Mouse (Mus musculus) E14TG2a.4 (cell line): ENCODE measurements around the gene Nfic.

ENCODE experiments used
- CTCF ChIP-seq: conservative IDR thresholded peaks from 2 replicates; pipeline ENCODE4 v1.5.1; 2014; ENCODE audit warnings: low read length
- NANOG ChIP-seq: IDR thresholded peaks from 2 replicates; pipeline ENCODE4 v1.6.1; 2014; ENCODE audit warnings: borderline replicate concordance, low read length, mixed read lengths
- POU5F1 ChIP-seq: IDR thresholded peaks from 2 replicates; pipeline ENCODE4 v1.6.1; 2014; ENCODE audit warnings: low read length, borderline replicate concordance

DNA sequence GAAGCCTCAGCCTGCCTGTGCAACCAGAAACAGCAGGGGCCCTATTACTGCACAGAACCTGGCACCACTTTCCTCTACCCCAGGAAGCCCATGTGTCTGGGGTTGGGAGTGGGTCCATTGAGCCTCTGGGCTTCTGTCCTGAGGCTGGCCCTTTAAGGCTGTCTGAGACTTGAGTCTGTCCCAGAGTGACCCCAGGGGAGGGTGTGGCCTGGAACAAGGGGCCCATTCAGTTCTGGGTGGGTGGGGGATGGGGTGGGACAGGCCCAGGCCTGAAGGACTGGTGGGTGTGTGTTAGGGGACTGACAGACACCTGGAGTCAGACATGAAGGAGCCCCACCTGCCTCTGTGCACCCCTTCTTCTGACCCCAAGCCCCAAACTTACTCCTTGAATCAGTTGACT is 40.8 kb downstream of the Nfic start:
- TF ChIP-seq CTCF, result no peak
- no peak for TF ChIP-seq NANOG
- no peak for TF ChIP-seq POU5F1
